Mouse (Mus musculus) layer of hippocampus, adult 9-10 months (tissue): ENCODE measurements at regions not wholly inside any gene's neighbourhood (a gene's known extent, or its start where the extent isn't known, plus 50 kb on each side); places are given as distances from the start of the nearest gene placed in this dataset.
"Not testable (repeated sequence)": the region's sequence is repeated elsewhere in the genome, so short reads cannot be mapped to it uniquely, and the experiment has no call there.

Experiments used
- DNase-seq: peaks from one replicate; pipeline ENCODE4 v3.0.0; 2022; ENCODE audit warnings: low spot score

DNA sequence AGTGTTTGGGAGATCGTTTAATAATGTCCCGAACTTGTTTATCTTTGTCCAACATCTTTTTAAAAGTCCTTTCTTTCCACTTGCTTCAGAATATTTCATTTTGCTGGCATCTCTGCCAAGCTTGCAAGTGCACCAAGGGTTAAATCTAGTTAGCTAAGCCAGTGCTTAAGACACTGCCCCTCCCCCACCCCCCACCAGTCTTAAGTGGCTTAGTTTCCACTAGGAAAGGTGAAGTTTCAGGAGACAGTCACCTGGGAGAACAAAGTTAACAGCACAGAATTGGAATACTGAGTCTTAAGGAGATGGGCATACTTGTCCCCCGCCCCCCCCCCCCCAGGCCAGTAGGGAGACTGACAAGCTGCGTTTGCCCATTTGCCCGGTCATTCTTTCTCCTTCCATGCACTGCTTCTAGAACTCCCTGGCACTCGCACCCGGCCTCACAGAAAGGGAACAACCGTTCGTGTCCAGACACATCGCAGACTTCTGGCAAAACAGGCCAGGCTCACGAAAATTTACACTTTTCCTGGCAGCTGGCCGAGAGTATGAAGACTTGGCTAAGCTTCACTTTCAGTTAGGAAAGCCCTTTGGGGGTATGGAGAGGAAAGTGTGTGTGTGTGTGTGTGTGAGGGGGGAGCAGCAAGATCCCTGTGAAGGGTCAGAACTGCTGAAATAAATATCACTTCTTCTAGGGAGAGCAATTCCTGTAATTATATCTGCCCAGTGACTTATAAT, 219.2 kb downstream of the Bcl11a start:
- DNase-seq = no peak

DNA sequence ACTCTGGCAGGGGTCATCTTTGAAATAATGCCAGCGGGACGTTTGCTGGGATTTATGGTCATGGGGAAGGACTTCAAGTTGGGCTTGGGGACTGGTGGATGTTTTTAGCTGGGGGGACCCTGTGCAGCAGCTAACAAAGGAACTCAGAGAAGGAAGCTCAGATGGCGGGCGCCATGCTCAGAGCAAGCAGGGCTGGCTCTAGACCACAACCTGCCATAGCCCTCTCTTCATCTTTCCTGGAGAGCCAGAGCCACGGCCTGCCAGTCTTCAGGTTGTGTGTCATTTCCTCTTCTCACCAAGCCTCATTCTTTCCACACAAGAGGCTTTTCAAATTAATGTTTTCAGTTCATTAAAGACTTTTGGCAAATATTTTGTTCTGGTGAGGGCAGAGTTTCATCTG, 219.9 kb downstream of the Bcl11a start:
- DNase-seq = no peak

DNA sequence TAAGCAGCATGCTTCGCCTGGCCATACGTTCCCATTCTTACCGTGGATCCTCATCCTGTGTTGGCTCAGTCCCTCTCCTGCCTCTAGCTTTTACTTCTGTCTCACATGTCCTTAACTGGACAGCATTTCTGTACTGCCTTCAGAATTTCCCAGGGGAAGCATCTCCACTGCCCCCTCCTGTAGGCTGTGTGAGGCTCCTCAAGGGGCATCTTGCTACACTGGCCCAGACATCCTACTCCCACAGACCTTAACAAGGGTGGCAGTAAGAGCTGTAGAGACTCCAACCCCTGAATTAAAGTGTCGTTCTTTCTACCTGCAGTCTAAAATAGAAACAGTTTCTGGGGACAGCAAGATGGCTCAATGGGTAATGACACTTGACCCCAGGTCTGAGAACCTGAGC, 222.5 kb downstream of the Bcl11a start:
- DNase-seq = no peak

GRCm38 (mm10) chr11:24301201-24301600, 223.3 kb downstream of the Bcl11a start:
- no peak for DNase-seq

GRCm38 (mm10) chr11:24305145-24305553, 227.3 kb downstream of the Bcl11a start:
- DNase-seq = no peak

GRCm38 (mm10) chr11:24305691-24306090, 227.8 kb downstream of the Bcl11a start:
- DNase-seq = no peak

DNA sequence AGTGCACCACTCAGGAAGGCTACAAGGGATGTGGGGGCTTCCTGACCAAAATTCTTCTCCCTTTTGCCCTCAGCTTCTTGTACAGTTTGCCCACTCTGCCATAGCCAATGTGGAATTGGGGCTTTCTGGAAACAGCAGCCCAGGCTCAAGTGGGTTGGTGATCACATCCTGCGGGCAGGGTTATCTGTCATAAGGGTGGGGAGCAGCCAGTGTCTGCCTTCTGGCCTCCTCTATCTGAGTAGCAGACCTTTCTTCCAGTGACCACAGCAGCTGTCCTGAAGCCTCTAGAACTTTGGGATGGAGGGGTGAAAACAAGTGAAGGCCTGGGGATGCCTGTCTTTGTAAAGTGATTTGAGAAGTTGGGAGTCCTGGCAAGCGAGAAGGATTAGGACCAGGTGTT, 228.2 kb downstream of the Bcl11a start:
- no peak for DNase-seq

DNA sequence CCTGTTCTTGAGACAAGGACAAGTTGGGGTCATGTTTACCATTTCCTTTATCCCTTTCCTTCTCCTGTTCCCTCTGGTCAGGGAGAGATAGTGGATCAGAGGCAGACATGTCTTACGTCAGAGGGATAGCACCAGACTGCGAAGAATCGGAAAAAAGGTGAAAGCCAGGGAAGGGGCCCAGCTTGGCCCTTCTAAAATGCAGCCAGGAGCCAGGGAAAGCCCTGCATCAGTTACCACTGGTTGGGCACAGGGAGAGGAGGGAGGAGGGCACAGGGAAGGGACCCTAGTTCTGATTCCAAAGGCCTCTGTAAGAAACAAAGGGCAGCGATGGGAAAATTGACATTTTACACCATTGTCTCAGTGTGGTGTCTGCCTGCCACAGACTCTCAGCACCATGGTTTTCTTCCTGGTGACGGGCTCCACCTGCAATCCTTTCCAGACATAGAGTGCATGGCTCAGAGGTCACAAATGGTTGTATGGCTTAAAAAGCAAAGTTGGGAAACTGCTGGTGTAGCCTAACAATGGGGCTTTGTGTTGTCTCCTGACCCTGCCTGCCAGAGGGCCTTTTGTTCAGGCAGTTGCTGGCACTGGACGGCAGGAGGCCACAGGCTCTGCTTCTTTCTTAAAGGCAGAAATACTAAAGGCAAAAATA, 229.9 kb downstream of the Bcl11a start:
- DNase-seq = no peak

- DNase-seq = no peak
Observed at GRCm38 (mm10) chr11:24308253-24308633, 230.4 kb downstream of the Bcl11a start.

GRCm38 (mm10) chr11:24314046-24314445, 236.2 kb downstream of the Bcl11a start:
- DNase-seq = no peak

DNA sequence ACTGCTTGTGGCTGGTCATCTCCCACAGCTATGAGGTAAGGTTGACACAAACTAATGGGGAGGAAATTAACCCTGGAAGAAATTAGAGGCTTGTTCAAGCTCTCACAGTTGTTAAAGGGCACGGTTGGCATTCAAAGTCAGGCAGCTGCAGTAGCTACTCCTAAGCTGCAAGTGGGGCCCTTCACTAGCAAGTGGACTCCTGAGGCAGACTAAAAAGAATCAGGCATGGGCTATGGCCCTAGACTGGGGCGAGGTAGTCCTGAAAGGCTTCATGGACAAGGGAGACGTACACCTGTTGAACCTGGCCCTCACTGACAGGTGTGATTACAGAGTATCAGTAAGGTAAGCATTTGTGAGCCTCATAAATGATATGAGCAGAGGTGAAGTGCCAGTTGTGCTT, 237.7 kb downstream of the Bcl11a start:
- no peak for DNase-seq

DNA sequence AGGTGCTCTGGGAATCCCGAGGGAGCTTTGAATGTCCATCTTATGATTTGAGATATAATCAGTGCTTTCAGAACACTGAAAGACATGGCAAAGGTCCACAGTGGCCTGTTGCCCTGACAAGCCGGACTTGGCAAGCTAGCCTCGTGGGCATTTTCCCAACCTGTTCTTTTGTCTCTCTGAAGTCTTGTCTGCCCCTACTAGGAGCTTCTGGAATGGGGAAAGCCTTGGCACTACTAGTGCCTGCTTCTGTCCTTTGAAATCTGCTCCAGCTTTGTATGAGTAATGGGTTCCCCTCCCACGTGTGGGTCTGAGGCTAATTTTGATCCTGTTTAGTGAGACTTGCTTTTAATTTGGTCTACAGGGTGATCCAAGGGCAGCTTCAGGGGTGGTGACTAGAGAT, 238.3 kb downstream of the Bcl11a start:
- peak; percentile 10 for DNase-seq

DNA sequence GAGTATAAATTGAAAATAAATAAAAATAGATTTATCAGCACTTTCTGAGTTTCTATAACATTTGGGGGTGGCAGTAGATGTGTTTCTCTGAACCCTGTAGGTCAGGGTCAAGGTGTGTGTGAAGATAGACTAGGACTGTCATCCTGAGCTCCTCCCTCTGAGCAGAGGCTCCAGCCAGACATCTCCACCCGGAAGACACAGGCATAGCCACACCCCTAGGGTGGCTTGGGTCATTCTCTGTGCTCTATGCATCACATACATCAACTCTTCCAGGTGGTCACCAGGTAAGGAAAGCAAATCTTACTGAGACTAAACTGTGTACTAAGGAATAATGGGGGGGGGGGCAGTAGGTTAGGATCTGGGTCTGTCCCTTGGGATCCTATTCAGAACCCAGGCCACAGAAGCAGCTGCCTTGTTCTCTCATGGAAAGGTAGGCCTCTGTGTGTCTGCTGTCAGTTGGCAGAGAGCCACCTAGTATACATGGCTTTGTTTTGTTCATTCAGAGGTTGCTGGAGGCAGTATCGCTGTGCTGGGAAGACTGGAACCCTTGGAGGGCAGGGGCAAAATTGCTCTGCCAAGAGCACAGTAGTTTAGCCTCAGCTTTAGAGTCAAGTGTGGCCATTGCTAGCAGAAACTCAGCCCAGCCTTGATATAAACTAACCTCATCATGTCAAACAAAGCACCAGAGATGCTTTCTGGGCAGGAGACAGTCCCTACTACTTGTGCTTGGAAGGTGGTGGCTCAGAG, 240.3 kb downstream of the Bcl11a start:
- DNase-seq = no peak

DNA sequence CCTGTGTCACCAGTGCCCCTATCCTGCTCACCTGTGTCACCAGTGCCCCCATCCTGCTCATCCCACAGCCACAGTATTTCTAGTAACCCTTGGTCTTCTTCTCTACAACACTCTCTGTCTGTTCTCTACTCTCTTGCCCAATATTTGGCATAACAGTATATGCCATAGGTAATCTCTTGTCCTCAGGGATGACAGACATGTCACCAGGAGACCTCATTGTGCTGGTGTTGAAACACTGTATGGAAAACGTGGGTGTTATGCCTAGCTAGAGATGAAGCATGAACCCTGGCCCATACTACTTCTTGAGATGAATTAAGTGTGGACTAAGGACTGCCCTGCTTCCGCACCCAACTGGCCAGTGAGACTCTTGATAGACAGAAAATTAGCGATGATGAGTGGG, 241.4 kb downstream of the Bcl11a start:
- no peak for DNase-seq

DNA sequence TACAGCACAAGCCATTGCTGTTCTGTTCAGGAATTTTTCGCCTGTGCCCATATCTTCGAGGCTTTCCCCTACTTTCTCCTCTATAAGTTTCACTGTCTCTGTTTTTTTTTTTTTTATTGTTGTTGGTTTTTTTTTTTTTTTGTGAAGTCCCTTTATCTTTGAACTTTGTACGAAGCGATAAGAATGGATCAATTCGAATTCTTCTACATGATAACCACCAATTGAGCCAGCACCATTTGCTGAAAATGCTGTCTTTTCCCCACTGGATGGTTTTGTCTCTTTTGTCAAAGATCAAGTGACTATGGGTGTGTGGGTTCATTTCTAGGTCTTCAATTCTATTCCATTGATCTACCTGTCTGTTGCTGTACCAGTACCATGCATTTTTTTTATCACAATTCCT, 244.6 kb downstream of the Bcl11a start:
- DNase-seq = not testable (repeated sequence)

DNA sequence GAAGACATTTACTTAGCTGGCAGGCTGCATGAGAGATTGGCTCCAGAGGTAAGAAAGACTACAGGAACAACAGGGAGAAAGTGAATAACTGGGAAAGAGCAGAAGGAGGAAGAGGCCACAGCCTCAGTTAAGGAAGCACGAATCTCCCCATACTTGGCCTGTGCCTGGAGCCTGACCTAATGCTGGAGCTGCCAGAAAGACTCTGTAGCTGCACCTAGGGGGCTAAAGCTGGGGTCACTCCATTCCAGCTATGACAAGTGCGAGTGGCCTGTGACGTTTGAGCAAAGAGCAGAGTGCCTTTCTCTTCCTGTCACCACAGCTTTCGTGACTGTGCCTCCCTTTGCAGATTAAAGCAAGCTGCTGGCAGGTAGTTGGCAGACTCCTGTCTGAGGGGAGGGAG, 250.6 kb downstream of the Bcl11a start:
- no peak for DNase-seq

DNA sequence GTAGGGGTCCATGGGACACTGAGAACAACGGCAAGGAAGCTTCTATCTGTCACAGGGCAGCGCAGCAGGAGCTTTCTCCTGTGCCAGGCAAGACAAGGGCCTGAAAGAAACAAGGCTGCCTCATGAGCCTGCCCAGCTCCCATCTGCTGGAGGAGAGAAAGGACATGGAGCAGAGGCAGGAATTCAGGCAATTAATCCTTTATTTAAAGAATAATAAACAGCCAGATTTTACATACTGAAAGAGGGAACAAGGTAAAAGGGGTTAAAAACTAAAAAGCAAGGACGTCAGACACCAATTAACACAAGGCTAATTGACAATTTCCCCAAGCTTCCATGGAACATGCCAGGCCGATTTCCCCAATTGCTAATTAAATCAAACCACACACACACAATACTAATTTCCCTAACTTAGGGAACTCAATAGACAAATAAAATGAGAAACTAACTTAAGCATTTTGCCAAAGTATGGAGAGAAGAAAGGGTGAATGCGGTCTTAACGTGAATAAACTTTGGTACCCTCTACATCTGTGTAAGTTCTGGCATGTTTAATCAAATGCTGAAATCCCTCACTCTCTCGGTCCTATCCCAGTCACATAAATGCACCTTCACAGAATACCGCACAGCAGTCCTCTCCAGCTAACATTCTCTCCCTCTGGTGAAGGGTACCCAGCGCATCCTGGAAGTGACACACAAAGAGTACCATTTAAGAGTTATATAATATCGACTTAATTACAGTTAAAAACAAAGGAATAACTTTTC, 252.7 kb downstream of the Bcl11a start:
- DNase-seq = no peak

GRCm38 (mm10) chr11:24332241-24332640, 254.4 kb downstream of the Bcl11a start:
- no peak for DNase-seq

GRCm38 (mm10) chr11:24333111-24333510, 255.3 kb downstream of the Bcl11a start:
- no peak for DNase-seq

- no peak for DNase-seq
Observed at GRCm38 (mm10) chr11:24335256-24335655, 257.4 kb downstream of the Bcl11a start.

GRCm38 (mm10) chr11:24338111-24338510, 260.3 kb downstream of the Bcl11a start:
- DNase-seq = no peak

DNA sequence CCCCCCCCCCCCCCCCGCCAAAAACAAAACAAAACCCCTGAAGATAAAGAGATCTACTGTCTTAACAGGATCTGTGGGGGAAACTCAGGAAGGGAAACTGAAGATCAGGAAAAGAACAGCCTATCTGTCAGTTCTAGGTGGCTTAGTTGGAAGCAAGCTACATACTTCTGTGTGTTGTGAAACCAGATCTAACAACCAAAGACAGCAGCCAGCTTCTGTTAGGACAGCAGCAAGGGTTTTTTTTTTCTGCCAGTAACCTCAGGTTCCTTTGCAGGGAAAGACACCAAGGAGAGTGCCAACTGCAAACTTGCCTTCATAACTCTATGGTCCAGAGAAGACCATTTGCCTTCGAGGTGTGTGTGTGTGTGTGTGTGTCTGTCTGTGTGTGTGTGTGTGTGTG, 261.2 kb downstream of the Bcl11a start:
- no peak for DNase-seq
